Mouse (Mus musculus) liver, postnatal 0 days (tissue): Measurements from ENCODE around the gene Rbl2. TPM values are rescaled to one million over a fixed set of nuclear protein-coding genes. Genes with fewer than 3 reads are reported as not detected.

Experiments
- ATAC-seq: fragments of 200-750 bp; cut with Nextera tagmentation; 2 replicates; pipeline ENCODE4 v1.8.0; 2017; ENCODE audit warnings: mild to moderate bottlenecking, moderate library complexity
- DNase-seq: peaks from one replicate; pipeline ENCODE4 v3.0.0-alpha.2; 2016
- H3K27ac ChIP-seq: fragments of 300-500 bp; sonication (generic); 2 replicates; pipeline ENCODE4 v1.5.1; 2014; ENCODE audit warnings: antibody characterized with exemption, moderate library complexity, mild to moderate bottlenecking, low read depth
- H3K27me3 ChIP-seq: fragments of 300-500 bp; sonication (generic); 2 replicates; pipeline ENCODE4 v1.6.1; 2014; ENCODE audit warnings: low read length, control low read depth, mixed read lengths; ENCODE audit not compliant: insufficient read depth
- H3K36me3 ChIP-seq: fragments of 300-500 bp; sonication (generic); replicated peaks from 2 replicates; pipeline ENCODE4 v1.6.1; 2014; ENCODE audit warnings: mild to moderate bottlenecking, control low read depth, low read length, moderate library complexity, mixed read lengths; ENCODE audit not compliant: insufficient read depth
- H3K4me1 ChIP-seq: fragments of 300-500 bp; sonication (generic); 2 replicates; pipeline ENCODE4 v1.6.1; 2014; ENCODE audit warnings: antibody characterized with exemption, mild to moderate bottlenecking, control low read depth; ENCODE audit not compliant: insufficient read depth
- H3K4me2 ChIP-seq: fragments of 300-500 bp; sonication (generic); 2 replicates; pipeline ENCODE4 v1.6.1; 2014; ENCODE audit warnings: low read depth, mild to moderate bottlenecking, low read length, moderate library complexity, mixed read lengths
- H3K4me3 ChIP-seq: fragments of 300-500 bp; sonication (generic); 2 replicates; pipeline ENCODE4 v1.5.1; 2014; ENCODE audit warnings: low read depth, low read length
- H3K9ac ChIP-seq: fragments of 300-500 bp; sonication (generic); replicated peaks from 2 replicates; pipeline ENCODE4 v1.6.1; 2014; ENCODE audit warnings: mild to moderate bottlenecking, moderate library complexity
- H3K9me3 ChIP-seq: fragments of 300-500 bp; sonication (generic); 2 replicates; pipeline ENCODE4 v1.6.1; 2016; ENCODE audit warnings: mild to moderate bottlenecking, control low read depth, low read length, mixed read lengths
- CTCF ChIP-seq: sonication (generic); IDR thresholded peaks from 2 replicates; pipeline ENCODE4 v1.5.1; 2016; ENCODE audit warnings: antibody characterized with exemption, low read depth
- EP300 ChIP-seq: IDR thresholded peaks from 2 replicates; pipeline ENCODE4 v1.6.1; 2016; ENCODE audit warnings: antibody characterized with exemption, low read depth, mild to moderate bottlenecking
- WGBS: fragments of 180-500 bp; shearing (Covaris S2); extraction: QIAGEN DNeasy Blood & Tissue Kit; methylation state at CpG from one replicate; pipeline ENCODE4 v1.1.7; 2014; ENCODE audit not compliant: insufficient replicate concordance; 5-methylcytosine and 5-hydroxymethylcytosine counted together
- polyA plus RNA-seq: library from polyadenylated mRNA; unstranded; fragments of >200 nt; fragmentation: Nextera tagmentation; extraction: Ambion mirVana; gene quantifications from 2 replicates; pipeline ENCODE4 v1.2.1, GENCODE M21; 2015

Gene Rbl2
- polyA plus RNA-seq, 1 experiment from 2014 or later, result 3.9 TPM

GRCm38 (mm10) chr8:91170152-91170551, 100.3 kb downstream of the Rbl2 start:
- DNase-seq (no peak), ATAC-seq (no peak)
- Histone ChIP-seq H3K27me3 (no peaks in the 10 kb centered on the region), H3K27ac (no peak overlapping the region), H3K36me3 (no peaks in the 10 kb centered on the region), H3K9me3 (no peaks in the 10 kb centered on the region), H3K4me2 (no peak overlapping the region), H3K4me1 (no peaks in the 10 kb centered on the region), H3K9ac (no peak overlapping the region), H3K4me3 (no peak overlapping the region)
- no peak for TF ChIP-seq EP300
- TF ChIP-seq CTCF, result no peak
- WGBS, result 69% methylated on average over 6 of the region's 6 CpGs

- ATAC-seq, result no peak
- Histone ChIP-seq H3K27me3 (no peaks in the 10 kb centered on the region), H3K27ac (no peak overlapping the region), H3K4me1 (no peaks in the 10 kb centered on the region), H3K9ac (no peak overlapping the region), H3K9me3 (no peaks in the 10 kb centered on the region), H3K4me3 (no peak overlapping the region), H3K4me2 (no peak overlapping the region), H3K36me3 (no peaks in the 10 kb centered on the region)
- DNase-seq, result no peak
- WGBS, result 79% methylated on average over 14 of the region's 14 CpGs
- TF ChIP-seq CTCF (no peak), EP300 (no peak)
Observed at GRCm38 (mm10) chr8:91170914-91171313, 101.1 kb downstream of the Rbl2 start.

- Histone ChIP-seq H3K27ac (no peak overlapping the region), H3K36me3 (no peaks in the 10 kb centered on the region), H3K9ac (no peak overlapping the region), H3K27me3 (no peaks in the 10 kb centered on the region), H3K9me3 (no peaks in the 10 kb centered on the region), H3K4me1 (no peaks in the 10 kb centered on the region), H3K4me3 (no peak overlapping the region), H3K4me2 (no peak overlapping the region)
- TF ChIP-seq CTCF (no peak), EP300 (no peak)
- DNase-seq (no peak), ATAC-seq (no peak)
- WGBS, result 75% methylated on average over 13 of the region's 13 CpGs
Observed at GRCm38 (mm10) chr8:91171605-91172004, 101.7 kb downstream of the Rbl2 start.

Other genes starting within 250 kb of the Rbl2 start
- 27.2 and 32.2 TPM in 2 replicates for gene Chd9, start 241.7 kb upstream of the Rbl2 start, polyA plus RNA-seq
- gene Aktip, start 129.9 kb downstream of the Rbl2 start, polyA plus RNA-seq, result 7.7 and 8.1 TPM in 2 replicates
- 1.0 and 1.2 TPM in 2 replicates for gene Rpgrip1l, start 243.2 kb downstream of the Rbl2 start, polyA plus RNA-seq
- 10.8 and 11.0 TPM in 2 replicates for gene Fto, start 243.5 kb downstream of the Rbl2 start, polyA plus RNA-seq